Mouse (Mus musculus): ENCODE data around the gene Prss46.
A peak's percentile ranks its signal among the peaks of the same experiment; 100 is the strongest.

The Prss46 gene

DNA sequence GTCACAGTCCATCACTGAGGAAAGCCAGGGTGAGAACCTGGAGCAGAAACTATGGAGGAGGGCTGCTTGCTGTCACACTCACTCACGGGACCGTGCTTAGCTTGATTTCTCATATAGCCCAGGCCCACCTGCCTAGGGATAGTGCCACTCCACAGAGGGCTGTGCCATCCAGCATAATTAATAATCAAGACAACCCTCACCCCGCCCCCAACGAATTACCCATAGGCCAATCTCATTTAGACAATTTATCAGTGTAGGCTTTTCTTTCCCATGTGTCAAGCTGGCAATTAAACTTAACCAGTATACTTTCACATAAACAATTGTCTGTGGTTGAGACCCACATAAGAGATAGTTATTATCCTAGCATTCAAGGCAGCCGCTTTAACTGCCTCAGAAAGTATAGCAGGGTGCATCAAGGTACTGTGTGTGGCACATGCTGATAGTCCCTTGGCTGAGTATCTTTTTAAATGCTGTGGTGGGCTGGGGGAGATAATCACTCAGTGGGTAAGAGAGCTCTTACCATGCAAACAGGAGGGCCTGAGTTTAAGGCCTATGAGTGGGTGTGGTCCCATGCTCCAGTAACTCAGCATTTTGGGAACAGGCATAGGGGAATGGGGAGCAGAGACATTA lies 14.8 kb downstream of the Prss46 start:
- no peak for DNase-seq (ENCODE audit: low spot score in 2 of 2)

DNA sequence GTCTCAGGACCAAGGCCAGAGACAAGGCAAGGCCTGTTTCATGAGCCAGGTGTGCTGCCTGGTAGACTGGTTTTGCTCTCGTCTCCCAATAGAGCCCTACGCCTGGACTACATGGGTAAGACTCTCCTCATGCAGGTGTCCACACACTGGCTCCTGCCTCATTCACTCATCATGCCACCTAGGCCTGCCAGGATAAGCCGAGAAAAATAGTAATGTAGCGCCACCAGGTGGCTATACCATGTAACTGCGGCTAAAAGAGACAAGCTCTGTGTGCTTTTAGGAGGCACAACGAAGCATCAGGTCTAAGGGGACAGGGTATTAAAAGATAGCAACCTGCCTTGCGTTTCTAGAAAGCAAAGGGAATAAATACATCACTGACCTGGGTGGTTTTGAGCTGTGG lies 26.7 kb downstream of the Prss46 start:
- DNase-seq (ENCODE audit: low spot score in 2 of 2) = peak in 1 of 2 experiments; percentile 71

DNA sequence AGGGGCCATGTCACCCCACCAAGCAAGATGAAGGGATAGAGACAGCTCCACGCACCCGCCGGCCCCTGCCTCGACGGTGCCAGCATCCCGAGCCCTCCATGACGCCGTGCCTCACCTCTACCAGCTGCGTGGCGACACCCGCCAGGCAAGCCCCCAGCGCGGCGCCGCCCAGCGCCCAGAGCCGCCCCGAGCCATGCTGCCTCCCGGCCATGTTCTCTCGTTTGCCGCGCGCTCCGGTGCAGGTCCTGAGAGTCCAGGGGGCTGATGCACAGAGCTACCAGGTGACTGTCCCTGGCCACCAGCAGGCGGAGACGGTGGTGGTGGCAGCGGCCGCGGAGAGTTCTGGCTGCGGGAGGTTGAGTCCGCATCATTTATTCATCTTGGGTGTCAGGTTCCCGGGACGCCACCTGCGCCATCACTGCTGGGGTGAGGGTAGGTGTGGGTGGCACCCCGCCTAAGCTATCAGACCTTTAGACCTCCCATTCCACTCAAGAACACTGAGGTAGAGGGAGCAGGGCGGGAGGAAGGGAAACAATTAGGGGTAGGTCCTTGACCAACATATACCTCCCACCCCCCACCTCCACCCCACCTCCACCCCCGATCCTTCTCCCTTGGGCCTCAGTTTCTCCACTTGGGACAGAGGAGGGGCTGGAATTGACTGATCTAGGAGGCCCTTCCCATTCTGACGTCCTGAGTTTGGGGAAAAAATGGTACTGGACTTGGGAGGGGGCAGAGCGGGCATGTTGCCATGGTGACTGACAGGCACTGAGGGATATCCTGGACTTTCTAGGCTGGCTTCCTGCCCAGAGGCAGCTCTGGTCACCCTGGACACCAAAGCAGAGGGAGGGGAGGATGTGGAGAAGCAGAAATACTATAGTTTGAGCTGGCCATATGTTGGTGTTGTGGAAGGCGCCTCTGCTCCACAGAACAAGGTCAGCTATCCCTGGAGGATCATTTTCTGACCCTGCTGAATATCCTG lies 29.7 kb downstream of the Prss46 start:
- DNase-seq (ENCODE audit: low spot score in 2 of 2) = peak; percentile 90 to 94

DNA sequence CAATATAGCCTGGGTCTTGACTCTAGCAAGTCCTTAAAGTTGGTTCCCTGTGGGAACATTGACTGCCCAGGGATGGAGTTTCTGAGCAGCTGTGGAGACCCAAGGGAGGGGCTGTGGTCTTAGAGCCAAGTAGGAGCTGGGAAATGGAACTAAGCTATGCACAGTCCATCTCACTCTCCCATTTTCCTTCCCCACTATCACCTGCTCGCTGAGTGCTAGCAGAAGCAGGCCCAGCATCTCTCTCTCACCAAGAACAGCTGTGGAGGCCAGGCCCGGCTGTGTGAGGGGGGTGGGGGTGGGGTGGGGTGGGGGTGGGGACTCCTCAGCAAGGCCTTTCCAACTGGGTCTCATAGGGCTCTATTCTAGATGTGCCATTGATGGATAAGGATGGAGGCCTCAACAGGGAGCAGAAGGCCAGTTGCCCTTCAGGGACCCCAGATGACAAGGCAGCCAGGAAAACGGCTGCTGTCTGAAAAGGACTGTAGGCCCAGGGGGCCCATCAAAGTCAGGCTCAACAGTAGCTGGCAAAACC lies 30.4 kb downstream of the Prss46 start:
- no peak for DNase-seq (ENCODE audit: low spot score in 2 of 2)

DNA sequence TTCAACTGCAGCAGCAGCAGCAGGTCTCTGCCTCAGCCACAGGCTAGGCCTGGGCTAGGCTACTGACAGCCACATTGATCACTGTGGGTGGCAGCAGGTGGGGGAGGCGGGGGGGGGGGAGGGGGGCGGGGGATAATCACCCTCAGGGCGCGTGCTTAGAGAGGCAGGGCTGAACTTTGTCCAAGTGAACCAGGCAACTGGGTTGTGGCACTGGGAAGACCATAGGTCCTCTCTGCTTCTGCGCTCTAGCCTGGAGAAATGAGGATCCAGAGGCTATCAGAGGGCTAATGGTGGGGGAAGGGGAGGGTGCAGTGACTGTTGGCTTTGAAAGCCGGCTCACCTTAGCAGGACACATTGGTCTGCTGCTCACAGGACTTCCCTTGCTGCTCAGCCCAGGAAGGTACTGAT lies 31.0 kb downstream of the Prss46 start:
- DNase-seq (ENCODE audit: low spot score in 2 of 2) = no peak

DNA sequence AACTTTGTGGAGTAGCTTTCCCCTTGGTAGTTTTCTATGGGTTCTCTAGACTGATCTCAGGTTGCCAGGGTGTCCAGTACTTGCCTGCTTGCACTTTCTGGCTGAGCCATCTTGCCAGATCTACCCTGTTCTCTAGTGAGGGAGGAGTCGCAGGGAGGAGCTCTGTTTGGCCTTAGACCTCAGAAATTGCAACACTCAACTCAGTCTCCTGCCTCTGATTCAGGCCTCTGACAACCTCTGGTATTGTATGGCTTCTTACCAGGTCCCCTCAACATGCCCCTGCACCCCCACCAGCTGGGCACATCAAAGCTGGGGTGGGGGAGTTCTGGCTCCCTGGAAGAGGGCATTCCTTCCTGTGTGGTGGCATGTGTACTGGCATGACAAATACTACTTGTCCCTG lies 33.0 kb downstream of the Prss46 start:
- DNase-seq (ENCODE audit: low spot score in 2 of 2) = no peak

- DNase-seq (ENCODE audit: low spot score in 2 of 2) = peak; percentile 65 to 70
Observed at GRCm38 (mm10) chr9:110877888-110878287, 33.6 kb downstream of the Prss46 start.

GRCm38 (mm10) chr9:110879191-110879920 lies 35.0 kb downstream of the Prss46 start, which contains the start of gene Als2cl:
TSS of gene Als2cl (plus strand) at chr9:110879870.
- DNase-seq (ENCODE audit: low spot score in 2 of 2) = peak; percentile 69

DNA sequence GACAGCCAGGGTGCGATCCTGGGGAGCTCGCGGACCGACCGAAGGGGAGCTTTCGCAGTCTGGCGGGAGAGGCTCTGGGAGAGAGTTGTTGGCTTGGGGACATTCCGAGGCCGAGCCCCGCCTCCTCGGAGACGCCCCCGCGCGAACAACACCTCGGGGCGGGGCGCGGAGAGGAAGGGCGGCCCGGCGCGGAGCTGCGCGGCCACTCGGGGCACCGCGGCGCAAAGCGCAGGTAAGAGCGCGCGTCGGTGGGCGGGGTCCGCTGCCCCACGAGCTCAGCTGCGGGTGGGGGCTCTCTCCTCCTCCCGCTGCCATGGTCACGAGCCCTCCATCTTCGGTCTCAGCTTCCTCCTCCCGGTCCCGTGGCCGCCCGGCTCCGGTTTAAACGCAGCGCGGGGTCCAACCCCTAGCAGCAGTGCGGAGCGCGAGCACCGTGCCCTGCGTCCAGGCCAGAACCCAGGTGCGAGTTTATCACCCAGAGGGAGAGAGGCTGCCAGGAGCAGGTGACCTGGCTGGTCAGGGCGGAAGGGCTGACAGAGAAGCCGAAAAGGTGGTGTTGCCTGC lies 35.8 kb downstream of the Prss46 start, which contains the start of gene Tmie:
Gene Tmie (minus strand): TSS at position 116 of the 564 bp plus-strand sequence.
- peak; percentile 57 to 59 for DNase-seq (ENCODE audit: low spot score in 2 of 2)

DNA sequence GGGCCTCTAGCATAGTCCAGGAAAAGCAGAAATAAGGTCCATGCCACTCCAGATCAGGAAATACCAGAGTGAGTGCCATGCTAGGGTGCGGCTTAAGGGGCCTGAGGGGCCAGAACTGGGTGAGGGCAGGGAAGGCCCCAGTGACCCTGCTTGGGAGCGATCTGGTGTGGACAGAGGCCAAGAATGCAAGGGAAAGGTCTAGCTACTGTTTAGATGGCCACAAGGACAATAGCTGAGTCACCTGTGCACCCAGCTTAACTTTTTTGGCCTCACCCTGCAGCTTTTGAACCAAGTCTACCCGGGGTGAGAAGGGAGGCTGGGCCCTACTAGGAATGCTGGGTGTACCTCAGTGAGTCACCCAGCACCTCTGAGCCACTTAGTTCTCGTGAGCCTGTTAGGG lies 36.5 kb downstream of the Prss46 start:
- no peak for DNase-seq (ENCODE audit: low spot score in 2 of 2)

DNA sequence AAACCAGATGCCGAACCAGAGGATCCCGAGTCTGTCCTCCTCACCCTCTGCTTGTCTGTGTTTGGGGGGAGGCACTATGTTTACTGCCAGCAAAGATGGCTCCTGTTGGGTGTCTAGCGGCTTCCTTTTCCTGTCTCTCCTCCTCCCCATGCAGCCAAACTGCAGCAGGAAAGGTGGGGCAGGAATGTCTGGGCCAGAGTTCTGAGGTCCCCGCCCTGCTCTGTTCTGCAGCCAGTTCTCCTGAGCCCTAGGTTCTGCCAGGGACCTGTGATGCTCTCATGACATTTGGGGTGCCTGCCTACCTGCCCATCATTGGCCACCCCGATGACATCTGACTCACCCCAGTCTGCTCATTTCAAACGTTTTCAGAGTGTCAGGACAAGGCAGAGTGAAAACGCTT lies 37.6 kb downstream of the Prss46 start:
- no peak for DNase-seq (ENCODE audit: low spot score in 2 of 2)

GRCm38 (mm10) chr9:110887388-110888303 lies 43.3 kb downstream of the Prss46 start:
- no peak for DNase-seq (ENCODE audit: low spot score in 2 of 2)

- no peak for DNase-seq (ENCODE audit: low spot score in 2 of 2)
Observed at GRCm38 (mm10) chr9:110888935-110889334, 44.6 kb downstream of the Prss46 start.

GRCm38 (mm10) chr9:110890026-110890783 lies 45.9 kb downstream of the Prss46 start:
- DNase-seq (ENCODE audit: low spot score in 2 of 2) = no peak

DNA sequence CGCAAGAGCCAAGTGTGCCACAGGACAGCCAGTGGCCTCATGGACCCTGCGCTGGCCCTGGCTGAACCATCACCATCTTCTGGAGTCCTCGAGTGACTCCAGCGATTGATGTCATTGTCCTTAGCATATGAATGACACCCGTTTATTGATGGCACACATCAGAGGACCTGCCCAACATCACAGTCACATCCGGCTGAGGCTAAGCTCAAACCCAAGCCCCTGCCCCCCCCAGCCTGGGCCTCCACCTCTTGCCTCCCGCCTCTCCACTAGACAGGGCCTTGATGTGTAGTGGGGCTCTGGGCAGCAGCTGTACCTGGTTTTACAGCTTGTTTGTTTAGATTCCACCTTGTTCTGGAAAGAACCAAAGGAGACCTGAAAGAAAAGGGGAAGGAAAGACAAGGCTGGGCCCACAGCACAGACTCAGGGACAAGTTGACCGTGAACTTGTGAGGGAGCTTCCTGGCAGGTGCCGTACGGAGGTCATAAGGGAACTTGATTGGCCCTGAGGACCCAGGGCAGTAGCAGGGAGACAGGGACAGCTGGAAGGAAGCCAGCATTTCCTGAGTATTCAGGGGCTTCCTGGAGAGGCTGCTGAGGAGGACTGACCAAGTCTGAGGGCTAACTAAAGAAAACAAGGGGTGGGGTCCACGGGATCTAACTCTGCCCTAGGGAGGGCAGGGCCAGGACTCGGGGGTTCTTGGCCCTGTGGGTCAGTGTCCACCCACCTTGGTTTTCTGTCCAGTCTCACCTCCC lies 46.9 kb downstream of the Prss46 start:
- no peak for DNase-seq (ENCODE audit: low spot score in 2 of 2)

DNA sequence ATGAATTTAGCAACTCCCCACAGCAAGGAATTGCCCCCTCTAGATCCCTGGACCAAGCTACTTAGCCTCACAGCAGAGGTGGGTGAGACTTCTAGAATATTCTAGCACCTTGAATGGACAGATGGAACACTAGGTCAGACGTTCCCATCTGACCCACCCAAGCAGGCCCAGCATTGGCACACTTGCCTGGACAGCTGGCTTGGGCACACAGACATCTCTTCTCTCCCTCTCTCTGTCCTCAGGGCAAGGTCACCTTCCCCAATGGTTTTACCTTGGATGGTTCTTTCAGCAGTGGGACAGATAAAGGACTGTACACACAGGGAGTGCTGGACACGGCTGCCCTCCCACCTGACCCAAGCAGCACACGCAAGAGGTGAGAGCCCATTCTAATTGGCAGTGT lies 48.2 kb downstream of the Prss46 start:
- DNase-seq (ENCODE audit: low spot score in 2 of 2) = no peak

DNA sequence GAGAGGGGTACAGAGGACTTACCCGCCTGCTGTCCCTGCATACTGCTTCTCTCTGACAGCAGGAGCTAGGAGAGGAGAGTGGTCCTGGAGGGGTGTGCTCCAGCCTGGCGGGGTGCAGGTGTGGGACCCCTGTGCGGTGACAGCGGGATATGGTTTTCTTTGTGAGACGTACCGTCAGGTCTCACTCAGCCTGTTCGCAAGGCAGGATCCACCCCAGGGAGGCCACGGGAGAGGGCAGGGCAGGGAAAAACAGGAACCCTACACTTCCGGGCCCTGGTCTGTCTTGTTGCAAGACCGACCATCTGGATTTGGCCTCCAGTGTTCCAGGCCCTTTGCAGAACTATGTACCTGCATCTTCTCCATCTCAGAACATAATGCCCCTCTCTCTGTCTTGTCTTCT lies 49.1 kb downstream of the Prss46 start:
- no peak for DNase-seq (ENCODE audit: low spot score in 2 of 2)

DNA sequence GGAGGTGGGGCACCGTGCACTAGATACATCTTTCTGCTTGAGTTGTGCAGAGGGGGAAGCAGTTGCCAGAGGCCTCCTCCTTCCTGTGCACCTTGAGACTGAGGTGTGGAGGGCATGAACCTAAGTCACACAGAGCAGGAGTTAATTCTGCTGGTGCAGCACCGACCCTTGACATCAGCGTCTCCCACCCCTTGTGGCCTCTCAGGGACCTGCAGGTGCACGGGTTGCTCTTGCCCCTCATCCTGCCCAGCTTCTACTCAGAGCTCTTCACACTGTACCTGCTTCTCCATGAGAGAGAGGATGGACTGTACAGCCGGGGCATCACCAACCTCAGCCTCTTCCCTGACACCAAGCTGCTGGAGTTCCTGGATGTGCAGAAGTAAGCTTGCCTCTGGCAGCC lies 51.2 kb downstream of the Prss46 start:
- no peak for DNase-seq (ENCODE audit: low spot score in 2 of 2)

DNA sequence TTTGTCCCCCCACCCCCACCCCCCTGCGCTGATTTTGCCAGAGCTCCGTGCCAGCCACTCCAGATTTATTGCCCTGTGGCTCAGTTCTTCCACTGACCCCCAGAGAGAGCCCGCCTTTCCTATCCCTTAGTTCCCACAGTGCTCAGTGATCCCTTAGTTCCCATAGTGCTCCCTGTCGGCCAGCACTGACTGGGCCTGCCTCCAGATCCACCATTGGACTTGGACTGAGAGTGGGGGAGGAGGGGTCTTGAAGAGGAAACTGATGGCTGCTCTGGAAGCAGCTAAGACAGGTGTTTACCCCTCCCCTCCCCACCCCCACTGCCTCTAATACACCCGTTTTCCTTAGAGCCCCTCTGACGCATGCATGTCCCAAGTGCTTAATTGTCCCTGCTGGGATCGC lies 51.7 kb downstream of the Prss46 start:
- DNase-seq (ENCODE audit: low spot score in 2 of 2) = no peak
